Mouse (Mus musculus) CH12.LX (cell line): ENCODE measurements at regions not wholly inside any gene's neighbourhood (a gene's known extent, or its start where the extent isn't known, plus 50 kb on each side); places are given as distances from the start of the nearest gene placed in this dataset.

Source experiments
- DNase-seq: peaks from one replicate; pipeline ENCODE4 v3.0.0-alpha.2; 2013; ENCODE audit errors: extremely low read depth
- H3K27ac ChIP-seq: 2 replicates; pipeline ENCODE4 v1.5.1; 2012; ENCODE audit warnings: low read depth, mild to moderate bottlenecking, control low read depth, moderate library complexity; ENCODE audit not compliant: insufficient read depth
- H3K27me3 ChIP-seq: replicated peaks from 2 replicates; pipeline ENCODE3; 2012; ENCODE audit warnings: inconsistent platforms
- H3K36me3 ChIP-seq, 2 experiments: replicated peaks in 1 of 2; 2 replicates each; pipeline versions ENCODE3 to v1.6.1; 2012; ENCODE audit warnings: inconsistent platforms in 1 of 2, low read length in 1 of 2, mild to moderate bottlenecking in 1 of 2, mixed read lengths in 1 of 2, moderate library complexity in 1 of 2; ENCODE audit not compliant: control insufficient read depth in 1 of 2, insufficient read depth in 1 of 2
- H3K4me1 ChIP-seq, 2 experiments: 2 replicates each; pipeline ENCODE4 v1.6.1; 2012; ENCODE audit warnings: inconsistent platforms in 1 of 2, moderate library complexity in 1 of 2; ENCODE audit not compliant: insufficient read depth in 2 of 2, control insufficient read depth in 1 of 2
- H3K4me2 ChIP-seq: 2 replicates; pipeline ENCODE4 v1.6.1; 2012; ENCODE audit warnings: low read depth, mild to moderate bottlenecking, control low read depth; ENCODE audit not compliant: poor library complexity, insufficient read depth, severe bottlenecking
- H3K4me3 ChIP-seq, 3 experiments: fragments of 150-350 bp in 1 of 3; sonication (generic) in 1 of 3; replicated peaks in 1 of 3; 2 replicates each; pipeline versions ENCODE3 to v1.5.1; 2011 to 2012; ENCODE audit warnings: low read depth in 2 of 3, low read length in 2 of 3, mild to moderate bottlenecking in 2 of 3, moderate library complexity in 2 of 3, control low read depth in 1 of 3, improper control_type of control experiment in 1 of 3, inconsistent platforms in 1 of 3, mixed read lengths in 1 of 3; ENCODE audit not compliant: poor library complexity in 1 of 3
- H3K79me2 ChIP-seq: replicated peaks from 2 replicates; pipeline ENCODE4 v1.6.1; 2012; ENCODE audit warnings: mild to moderate bottlenecking, moderate library complexity; ENCODE audit not compliant: control insufficient read depth, poor library complexity, insufficient read depth, severe bottlenecking; ENCODE audit errors: extremely low read depth
- H3K9ac ChIP-seq: 2 replicates; pipeline ENCODE4 v1.6.1; 2012; ENCODE audit warnings: low read depth, mild to moderate bottlenecking, control low read depth, moderate library complexity; ENCODE audit not compliant: insufficient read depth
- H3K9me3 ChIP-seq: replicated peaks from 2 replicates; pipeline ENCODE3; 2012; ENCODE audit warnings: low read length, inconsistent platforms, mixed read lengths
- CHD1 ChIP-seq: IDR thresholded peaks from 2 replicates; pipeline ENCODE4 v1.6.1; 2012; ENCODE audit warnings: low read depth, low read length, improper control_type of control experiment, inconsistent platforms
- CHD2 ChIP-seq: IDR thresholded peaks from 2 replicates; pipeline ENCODE4 v1.6.1; 2011; ENCODE audit warnings: low read length, improper control_type of control experiment
- CTCF ChIP-seq, 2 experiments: IDR thresholded peaks in 1 of 2; conservative IDR thresholded peaks in 1 of 2; 2 replicates each; pipeline ENCODE4 v1.5.1; 2011 to 2012; ENCODE audit warnings: low read depth in 2 of 2, low read length in 2 of 2, improper control_type of control experiment in 1 of 2, inconsistent platforms in 1 of 2, mild to moderate bottlenecking in 1 of 2, moderate library complexity in 1 of 2
- E2F4 ChIP-seq: IDR thresholded peaks from 2 replicates; pipeline ENCODE4 v1.6.1; 2011; ENCODE audit warnings: low read depth, low read length, improper control_type of control experiment; ENCODE audit not compliant: insufficient replicate concordance
- ETS1 ChIP-seq: conservative IDR thresholded peaks from 2 replicates; pipeline ENCODE4 v1.6.1; 2012; ENCODE audit warnings: low read depth, mild to moderate bottlenecking, inconsistent platforms, low read length, improper control_type of control experiment, moderate library complexity
- IRF4 ChIP-seq: IDR thresholded peaks from 2 replicates; pipeline ENCODE4 v1.6.1; 2014; ENCODE audit warnings: low read depth, mild to moderate bottlenecking, inconsistent platforms, low read length, improper control_type of control experiment
- JUN ChIP-seq: IDR thresholded peaks from 2 replicates; pipeline ENCODE4 v1.6.1; 2011; ENCODE audit warnings: low read depth, mild to moderate bottlenecking, low read length, improper control_type of control experiment, moderate library complexity; ENCODE audit not compliant: insufficient read depth
- MXI1 ChIP-seq: IDR thresholded peaks from 2 replicates; pipeline ENCODE4 v1.6.1; 2011; ENCODE audit warnings: mild to moderate bottlenecking, low read depth, low read length, improper control_type of control experiment
- RAD21 ChIP-seq: IDR thresholded peaks from 2 replicates; pipeline ENCODE4 v1.6.1; 2011; ENCODE audit warnings: low read depth, mild to moderate bottlenecking, low read length, improper control_type of control experiment, moderate library complexity
- TBP ChIP-seq: conservative IDR thresholded peaks from 2 replicates; pipeline ENCODE4 v1.6.1; 2011; ENCODE audit warnings: low read depth, low read length, improper control_type of control experiment
- UBTF ChIP-seq: IDR thresholded peaks from 2 replicates; pipeline ENCODE4 v1.6.1; 2012; ENCODE audit warnings: low read depth, mild to moderate bottlenecking, inconsistent platforms, low read length, improper control_type of control experiment, moderate library complexity
- ZKSCAN1 ChIP-seq: IDR thresholded peaks from 2 replicates; pipeline ENCODE4 v1.6.1; 2012; ENCODE audit warnings: low read depth, inconsistent platforms, low read length, improper control_type of control experiment, borderline replicate concordance
- ZNF384 ChIP-seq: IDR thresholded peaks from 2 replicates; pipeline ENCODE4 v1.6.1; 2012; ENCODE audit warnings: low read depth, low read length, improper control_type of control experiment, inconsistent platforms
- dilution Hi-C: fragments of 300-500 bp; cut with MboI; formaldehyde crosslinking; loops from 2 replicates; pipeline ENCODE4 v1.14.3; 2020; ENCODE audit warnings: low sequenced_read_pairs; ENCODE audit not compliant: extremely low pct_unique_long_range_greater_than_20kb, extremely low pct_ligation_motif_present
- in situ Hi-C: fragments of 300-500 bp; cut with MboI; formaldehyde crosslinking; loops from 3 replicates; pipeline ENCODE4 v1.14.3; 2019; ENCODE audit warnings: low sequenced_read_pairs, low pct_ligation_motif_present, low pct_unique_long_range_greater_than_20kb, mixed read lengths

DNA sequence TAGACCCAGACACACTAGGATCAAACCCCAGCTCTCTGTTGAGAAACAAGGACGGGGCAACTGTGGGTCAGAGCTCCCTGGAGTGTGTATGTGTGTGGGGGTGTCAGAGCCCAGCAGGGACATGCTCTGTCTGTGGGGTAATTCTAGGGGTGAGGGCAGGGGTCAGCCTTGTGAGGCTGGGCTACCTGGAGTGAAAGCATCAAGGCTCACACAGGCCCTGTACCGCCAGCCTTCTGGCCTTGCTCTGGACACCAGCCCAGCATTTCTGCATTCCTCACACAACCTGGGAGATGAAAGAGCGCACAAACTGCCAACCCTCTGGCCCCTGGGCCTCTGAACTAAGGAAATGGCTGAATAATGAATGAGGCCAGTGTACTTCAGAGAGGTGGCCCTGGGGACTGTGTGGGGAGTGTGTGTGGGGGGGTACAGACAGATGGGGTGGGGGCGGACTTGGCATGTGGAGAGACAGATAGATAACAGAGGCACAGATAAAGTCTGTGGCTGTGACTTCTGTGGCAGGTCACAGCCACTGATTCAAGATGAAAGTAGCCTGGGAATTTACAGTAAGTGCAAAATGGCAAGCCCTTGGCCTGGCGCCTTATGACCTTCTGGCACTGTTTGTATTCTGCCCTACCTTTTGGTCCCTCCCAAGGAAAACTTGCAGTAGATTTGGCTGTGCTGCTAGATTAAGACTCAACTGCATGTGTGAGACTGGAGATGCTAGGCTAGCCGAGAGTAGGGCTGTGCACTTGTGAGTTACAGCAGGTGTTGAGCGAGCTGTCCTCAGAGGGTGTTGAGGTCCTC lies 135.2 kb upstream of the 4931429L15Rik start:
- H3K27ac ChIP-seq: no peak overlapping the region
- no peak overlapping the region for H3K9ac ChIP-seq
- H3K9me3 ChIP-seq: no peaks in the 10 kb centered on the region
- in situ Hi-C loops (no loop called here), dilution Hi-C loops (no loop called here)
- no peaks in the 10 kb centered on the region for H3K27me3 ChIP-seq
- H3K4me3 ChIP-seq: no peak overlapping the region
- no peak overlapping the region for H3K4me2 ChIP-seq
- DNase-seq: peak; percentile 7
- H3K36me3 ChIP-seq: no peaks in the 10 kb centered on the region
- peaks cover 0 to 25% of the 10 kb centered on the region in 2 experiments; a peak in 2 of 4 replicates for H3K4me1 ChIP-seq
- no peaks in the 10 kb centered on the region for H3K79me2 ChIP-seq
- TF ChIP-seq CHD2 (no peak), MXI1 (no peak), E2F4 (no peak), CHD1 (no peak), TBP (no peak), CTCF (conservative IDR thresholded peaks at IDR 0.05 in 1 of 2, IDR thresholded peaks at IDR 0.05 in 1 of 2; ENCODE audit: low read depth in 2 of 2, low read length in 2 of 2) (no peak), UBTF (no peak), JUN (no peak), RAD21 (no peak), ETS1 (no peak), IRF4 (no peak), ZKSCAN1 (no peak)

GRCm38 (mm10) chr9:46443191-46444095 lies 123.7 kb upstream of the 4931429L15Rik start:
- Histone ChIP-seq H3K79me2 (no peaks in the 10 kb centered on the region), H3K27ac (no peak overlapping the region), H3K36me3 (no peaks in the 10 kb centered on the region), H3K9ac (no peak overlapping the region), H3K9me3 (no peaks in the 10 kb centered on the region), H3K4me1 (peaks cover 2 to 5% of the 10 kb centered on the region in 2 experiments; a peak in 1 of 4 replicates), H3K4me2 (no peak overlapping the region), H3K4me3 (no peak overlapping the region), H3K27me3 (no peaks in the 10 kb centered on the region)
- TF ChIP-seq ZNF384: no peak
- DNase-seq: no peak
- dilution Hi-C loops: no loop called here
- in situ Hi-C loops: no loop called here
